ENCODE assay signal across 9 mouse cellular contexts in genomic region chr10:128778441-128778840, GRCm38 (mm10). TPM values are rescaled to one million over a fixed set of nuclear protein-coding genes. Genes with fewer than 3 reads are reported as not detected.
DNase-seq lines count a peak whose midpoint lies in the region; ATAC-seq lines count a peak whose summit lies in the region.
"Had no signal": no experiment of that assay in that cellular context is flagged by ENCODE, and none has a peak within 500 bp of the region (broad histone marks: within the 10 kb centered on the region; RNA-seq: fewer than 3 reads in every experiment).

No protein-coding gene starts in this region.

- H3K27ac ChIP-seq in heart, embryonic 13.5 days (replicated peaks) = peak overlapping the region; percentile 93
- H3K27ac ChIP-seq in lung, embryonic 15.5 days = peak overlapping the region; percentile 85
- H3K27ac ChIP-seq in intestine, embryonic 15.5 days = peak overlapping the region; percentile 80
- peak overlapping the region; percentile 86; the same call in 1 of the 2 replicates for H3K27ac ChIP-seq in stomach, embryonic 15.5 days

- no peak for ATAC-seq in heart, embryonic 13.5 days (ENCODE audit: extremely low read depth, insufficient number of reproducible peaks, low FRiP score, low TSS enrichment)
- no peak for ATAC-seq in lung, embryonic 15.5 days (ENCODE audit: borderline replicate concordance, extremely low read depth, low FRiP score, low TSS enrichment)
- no peak for ATAC-seq in intestine, embryonic 15.5 days
- ATAC-seq in stomach, embryonic 15.5 days (ENCODE audit: insufficient read depth, low FRiP score, low read depth) = no peak

- 78% methylated on average over 2 of the region's 2 CpGs for WGBS in heart, embryonic 13.5 days
- WGBS in lung, embryonic 15.5 days = 88% methylated on average over 2 of the region's 2 CpGs
- WGBS in intestine, embryonic 15.5 days = 93% methylated on average over 2 of the region's 2 CpGs
- 88% methylated on average over 2 of the region's 2 CpGs for WGBS in stomach, embryonic 15.5 days

- no peaks in the 10 kb centered on the region for H3K27me3 ChIP-seq in heart, embryonic 13.5 days (replicated peaks)
- no peaks in the 10 kb centered on the region for H3K27me3 ChIP-seq in lung, embryonic 15.5 days
- H3K27me3 ChIP-seq in intestine, embryonic 15.5 days (replicated peaks) = no peaks in the 10 kb centered on the region
- H3K27me3 ChIP-seq in stomach, embryonic 15.5 days (replicated peaks) = no peaks in the 10 kb centered on the region

- H3K4me2 ChIP-seq in heart, embryonic 13.5 days = no peak overlapping the region
- 0 out of 2 replicates have a peak overlapping the region, but pooled peaks have one; percentile 20 for H3K4me2 ChIP-seq in lung, embryonic 15.5 days
- no peak overlapping the region for H3K4me2 ChIP-seq in intestine, embryonic 15.5 days (replicated peaks)
- H3K4me2 ChIP-seq in stomach, embryonic 15.5 days = no peak overlapping the region

- H3K9me3 ChIP-seq in heart, embryonic 13.5 days = 0 out of 2 replicates have a peak, but pooled peaks cover 4% of the 10 kb centered on the region
- H3K9me3 ChIP-seq in lung, embryonic 15.5 days = no peaks in the 10 kb centered on the region
- H3K9me3 ChIP-seq in intestine, embryonic 15.5 days = no peaks in the 10 kb centered on the region
- H3K9me3 ChIP-seq in stomach, embryonic 15.5 days = no peaks in the 10 kb centered on the region

- H3K4me1 ChIP-seq in heart, embryonic 13.5 days = peaks cover 21% of the 10 kb centered on the region
- peaks cover 12% of the 10 kb centered on the region; the same call in 1 of the 2 replicates for H3K4me1 ChIP-seq in lung, embryonic 15.5 days
- H3K4me1 ChIP-seq in intestine, embryonic 15.5 days (replicated peaks) = 0 out of 2 replicates have a peak, but pooled peaks cover 7% of the 10 kb centered on the region
- no peaks in the 10 kb centered on the region; the same call in 1 of the 2 replicates for H3K4me1 ChIP-seq in stomach, embryonic 15.5 days

- intact Hi-C loops in heart, postnatal 14 days (cut with DNase I) = no loop called here

- DNase-seq in heart, postnatal 14 days = no peak
- DNase-seq in lung, postnatal 14 days = no peak
- no peak for DNase-seq in layer of hippocampus, adult 9-10 months (ENCODE audit: low spot score)
- no peak for DNase-seq in cerebellum, postnatal 4 days (ENCODE audit: low spot score in 2 of 2)
- DNase-seq: cerebellum, adult 18-20 months had no signal

- H3K4me3 ChIP-seq in heart, embryonic 13.5 days = no peak overlapping the region
- no peak overlapping the region for H3K4me3 ChIP-seq in lung, embryonic 15.5 days
- no peak overlapping the region for H3K4me3 ChIP-seq in intestine, embryonic 15.5 days (replicated peaks)
- no peak overlapping the region for H3K4me3 ChIP-seq in stomach, embryonic 15.5 days (replicated peaks)

- H3K36me3 ChIP-seq in heart, embryonic 13.5 days = no peaks in the 10 kb centered on the region
- no peaks in the 10 kb centered on the region for H3K36me3 ChIP-seq in lung, embryonic 15.5 days
- no peaks in the 10 kb centered on the region for H3K36me3 ChIP-seq in intestine, embryonic 15.5 days
- H3K36me3 ChIP-seq in stomach, embryonic 15.5 days = no peaks in the 10 kb centered on the region

- no peak overlapping the region for H3K9ac ChIP-seq in heart, embryonic 13.5 days
- no peak overlapping the region for H3K9ac ChIP-seq in lung, embryonic 15.5 days
- H3K9ac ChIP-seq in intestine, embryonic 15.5 days = no peak overlapping the region
- H3K9ac ChIP-seq in stomach, embryonic 15.5 days = no peak overlapping the region

RNA-seq across cellular contexts. Expression of gene Mmp19, which starts 12.3 kb away (rescaled TPM):
- polyA plus RNA-seq in heart, embryonic 13.5 days (2015; fragmentation: Nextera tagmentation; extraction: Ambion mirVana) = 0.87 and 1.1 TPM in 2 replicates
- total RNA-seq in heart, postnatal 14 days (2021) = 1 to 10 TPM; 4.5 to 5.8 TPM
- 2.9 and 4.0 TPM in 2 replicates for polyA plus RNA-seq in lung, embryonic 15.5 days (2015; fragmentation: Nextera tagmentation; extraction: Ambion mirVana)
- 0.60 and 1.0 TPM in 2 replicates for polyA plus RNA-seq in intestine, embryonic 15.5 days (2015; fragmentation: Nextera tagmentation; extraction: Ambion mirVana)
- polyA plus RNA-seq in stomach, embryonic 15.5 days (2015; fragmentation: Nextera tagmentation; extraction: Ambion mirVana) = 1.2 and 2.0 TPM in 2 replicates

RNA-seq across cellular contexts. Expression of gene Dnajc14, which starts 25.4 kb away (rescaled TPM):
- 35.3 and 38.8 TPM in 2 replicates for polyA plus RNA-seq in heart, embryonic 13.5 days (2015; fragmentation: Nextera tagmentation; extraction: Ambion mirVana)
- total RNA-seq in heart, postnatal 14 days (2021) = 10 to 100 TPM; 37.9 to 38.7 TPM
- polyA plus RNA-seq in lung, embryonic 15.5 days (2015; fragmentation: Nextera tagmentation; extraction: Ambion mirVana) = 50.1 and 55.2 TPM in 2 replicates
- polyA plus RNA-seq in intestine, embryonic 15.5 days (2015; fragmentation: Nextera tagmentation; extraction: Ambion mirVana) = 44.6 and 47.6 TPM in 2 replicates
- 49.8 and 50.6 TPM in 2 replicates for polyA plus RNA-seq in stomach, embryonic 15.5 days (2015; fragmentation: Nextera tagmentation; extraction: Ambion mirVana)

RNA-seq across cellular contexts. Expression of gene Tmem198b, which starts 25.7 kb away (rescaled TPM):
- polyA plus RNA-seq in heart, embryonic 13.5 days (2015; fragmentation: Nextera tagmentation; extraction: Ambion mirVana) = 18.7 and 19.0 TPM in 2 replicates
- 10 to 100 TPM in 1 of 2 experiments, 1 to 10 TPM in 1; 8.6 to 11.1 TPM for total RNA-seq in heart, postnatal 14 days (2021)
- polyA plus RNA-seq in lung, embryonic 15.5 days (2015; fragmentation: Nextera tagmentation; extraction: Ambion mirVana) = 15.8 and 16.6 TPM in 2 replicates
- polyA plus RNA-seq in intestine, embryonic 15.5 days (2015; fragmentation: Nextera tagmentation; extraction: Ambion mirVana) = 11.2 and 12.7 TPM in 2 replicates
- polyA plus RNA-seq in stomach, embryonic 15.5 days (2015; fragmentation: Nextera tagmentation; extraction: Ambion mirVana) = 15.4 and 16.3 TPM in 2 replicates

RNA-seq across cellular contexts. Expression of gene Pym1, which starts 30.8 kb away (rescaled TPM):
- 22.1 and 22.7 TPM in 2 replicates for polyA plus RNA-seq in heart, embryonic 13.5 days (2015; fragmentation: Nextera tagmentation; extraction: Ambion mirVana)
- total RNA-seq in heart, postnatal 14 days (2021) = 1 to 10 TPM; 8.5 to 9.0 TPM
- 37.9 and 39.8 TPM in 2 replicates for polyA plus RNA-seq in lung, embryonic 15.5 days (2015; fragmentation: Nextera tagmentation; extraction: Ambion mirVana)
- 32.9 and 34.1 TPM in 2 replicates for polyA plus RNA-seq in intestine, embryonic 15.5 days (2015; fragmentation: Nextera tagmentation; extraction: Ambion mirVana)
- polyA plus RNA-seq in stomach, embryonic 15.5 days (2015; fragmentation: Nextera tagmentation; extraction: Ambion mirVana) = 36.1 TPM in 2 replicates

RNA-seq across cellular contexts. Expression of gene Dgka, which starts 33.8 kb away (rescaled TPM):
- polyA plus RNA-seq in heart, embryonic 13.5 days (2015; fragmentation: Nextera tagmentation; extraction: Ambion mirVana) = 4.8 and 5.0 TPM in 2 replicates
- 10 to 100 TPM; 12.4 to 15.7 TPM for total RNA-seq in heart, postnatal 14 days (2021)
- 9.5 and 10.5 TPM in 2 replicates for polyA plus RNA-seq in lung, embryonic 15.5 days (2015; fragmentation: Nextera tagmentation; extraction: Ambion mirVana)
- polyA plus RNA-seq in intestine, embryonic 15.5 days (2015; fragmentation: Nextera tagmentation; extraction: Ambion mirVana) = 7.1 and 7.4 TPM in 2 replicates
- polyA plus RNA-seq in stomach, embryonic 15.5 days (2015; fragmentation: Nextera tagmentation; extraction: Ambion mirVana) = 15.9 and 18.0 TPM in 2 replicates
